Mouse (Mus musculus): ENCODE data around the gene Gm15517. TPM values are rescaled to one million over a fixed set of nuclear protein-coding genes. Genes with fewer than 3 reads are reported as not detected.
"Not testable (repeated sequence)": the region's sequence is repeated elsewhere in the genome, so short reads cannot be mapped to it uniquely, and the experiment has no call there.

Gene Gm15517
- polyA plus RNA-seq, 1 experiment from 2014 or later, result not detected

- WGBS, result 59% methylated on average over 7 of the region's 7 CpGs
- H3K4me1 ChIP-seq, result no peaks in the 10 kb centered on the region
- no peak overlapping the region for H3K4me2 ChIP-seq
- H3K9ac ChIP-seq, result no peak overlapping the region
- no peaks in the 10 kb centered on the region for H3K36me3 ChIP-seq (replicated peaks)
- no peaks in the 10 kb centered on the region; the same call in 1 of the 2 replicates for H3K27me3 ChIP-seq (replicated peaks)
- H3K4me3 ChIP-seq, result no peak overlapping the region
- no peaks in the 10 kb centered on the region for H3K9me3 ChIP-seq
- ATAC-seq (replicated peaks), result no peak
- H3K27ac ChIP-seq, result no peak overlapping the region
Measured at GRCm38 (mm10) chr7:44273446-44273845, 12.2 kb downstream of the Gm15517 start.

GRCm38 (mm10) chr7:44274096-44274495 is 12.8 kb downstream of the Gm15517 start:
- no peak for ATAC-seq (replicated peaks)
- H3K9ac ChIP-seq, result no peak overlapping the region
- no peak overlapping the region for H3K4me3 ChIP-seq
- H3K4me2 ChIP-seq, result no peak overlapping the region
- no peaks in the 10 kb centered on the region; the same call in 1 of the 2 replicates for H3K27me3 ChIP-seq (replicated peaks)
- WGBS, result 47% methylated on average over 11 of the region's 11 CpGs
- H3K36me3 ChIP-seq (replicated peaks), result no peaks in the 10 kb centered on the region
- no peaks in the 10 kb centered on the region for H3K9me3 ChIP-seq
- H3K4me1 ChIP-seq, result no peaks in the 10 kb centered on the region
- H3K27ac ChIP-seq, result no peak overlapping the region

- 82% methylated on average over 3 of the region's 3 CpGs for WGBS
- H3K36me3 ChIP-seq (replicated peaks), result no peaks in the 10 kb centered on the region
Measured at GRCm38 (mm10) chr7:44275546-44275945, 14.3 kb downstream of the Gm15517 start.

GRCm38 (mm10) chr7:44276461-44277249 is 15.4 kb downstream of the Gm15517 start:
- Histone ChIP-seq H3K4me3 (no peak overlapping the region), H3K4me2 (no peak overlapping the region), H3K4me1 (peaks cover 2% of the 10 kb centered on the region; the same call in 1 of the 2 replicates), H3K36me3 (replicated peaks) (no peaks in the 10 kb centered on the region), H3K27me3 (replicated peaks) (no peaks in the 10 kb centered on the region; the same call in 1 of the 2 replicates), H3K9me3 (no peaks in the 10 kb centered on the region), H3K27ac (no peak overlapping the region), H3K9ac (no peak overlapping the region)
- WGBS, result 60% methylated on average over 9 of the region's 10 CpGs
- ATAC-seq (replicated peaks), result no peak

More at GRCm38 (mm10) chr7:44275546-44275945, 14.3 kb downstream of the Gm15517 start:
- H3K9ac ChIP-seq, result no peak overlapping the region
- no peak overlapping the region for H3K27ac ChIP-seq
- no peak for ATAC-seq (replicated peaks)
- H3K27me3 ChIP-seq (replicated peaks), result no peaks in the 10 kb centered on the region; the same call in 1 of the 2 replicates
- H3K4me3 ChIP-seq, result no peak overlapping the region
- H3K4me2 ChIP-seq, result no peak overlapping the region
- H3K9me3 ChIP-seq, result no peaks in the 10 kb centered on the region
- no peaks in the 10 kb centered on the region for H3K4me1 ChIP-seq

- no peaks in the 10 kb centered on the region; the same call in 1 of the 2 replicates for H3K27me3 ChIP-seq (replicated peaks)
- no peaks in the 10 kb centered on the region for H3K36me3 ChIP-seq (replicated peaks)
- H3K9me3 ChIP-seq, result no peaks in the 10 kb centered on the region
- H3K9ac ChIP-seq, result no peak overlapping the region
- WGBS, result 42% methylated on average over 2 of the region's 2 CpGs
- no peak for ATAC-seq (replicated peaks)
- peaks cover 8% of the 10 kb centered on the region for H3K4me1 ChIP-seq
- H3K27ac ChIP-seq, result no peak overlapping the region
- no peak overlapping the region for H3K4me2 ChIP-seq
- no peak overlapping the region for H3K4me3 ChIP-seq
Measured at GRCm38 (mm10) chr7:44277250-44277622, 16.0 kb downstream of the Gm15517 start.

- no peaks in the 10 kb centered on the region for H3K36me3 ChIP-seq (replicated peaks)
- H3K9ac ChIP-seq, result no peak overlapping the region
- H3K4me1 ChIP-seq, result peaks cover 8% of the 10 kb centered on the region
- H3K9me3 ChIP-seq, result no peaks in the 10 kb centered on the region
- 0 out of 2 replicates have a peak overlapping the region, but pooled peaks have one; percentile 4 for H3K27ac ChIP-seq
- no peaks in the 10 kb centered on the region for H3K27me3 ChIP-seq (replicated peaks)
- no peak overlapping the region for H3K4me2 ChIP-seq
- H3K4me3 ChIP-seq, result no peak overlapping the region
- WGBS, result 57% methylated on average over 1 of the region's 1 CpGs
- ATAC-seq (replicated peaks), result peak; percentile 30; the same call in 1 of the 2 replicates
Measured at GRCm38 (mm10) chr7:44280959-44281358, 19.7 kb downstream of the Gm15517 start.

- ATAC-seq (replicated peaks), result peak; percentile 67
- Histone ChIP-seq H3K4me3 (no peak overlapping the region), H3K9me3 (no peaks in the 10 kb centered on the region), H3K36me3 (replicated peaks) (no peaks in the 10 kb centered on the region), H3K9ac (no peak overlapping the region), H3K4me2 (no peak overlapping the region), H3K27me3 (replicated peaks) (no peaks in the 10 kb centered on the region), H3K27ac (0 out of 2 replicates have a peak overlapping the region, but pooled peaks have one; percentile 4), H3K4me1 (peaks cover 8% of the 10 kb centered on the region)
- 67% methylated on average over 7 of the region's 7 CpGs for WGBS
Measured at GRCm38 (mm10) chr7:44281586-44281985, 20.3 kb downstream of the Gm15517 start.

- no peak for ATAC-seq (replicated peaks)
- no peak overlapping the region for H3K4me2 ChIP-seq
- H3K9ac ChIP-seq, result no peak overlapping the region
- H3K27ac ChIP-seq, result no peak overlapping the region
- no peaks in the 10 kb centered on the region for H3K9me3 ChIP-seq
- H3K4me3 ChIP-seq, result no peak overlapping the region
- no peaks in the 10 kb centered on the region for H3K4me1 ChIP-seq
- H3K36me3 ChIP-seq (replicated peaks), result no peaks in the 10 kb centered on the region
- H3K27me3 ChIP-seq (replicated peaks), result no peaks in the 10 kb centered on the region
- 59% methylated on average over 7 of the region's 7 CpGs for WGBS
Measured at GRCm38 (mm10) chr7:44287760-44288159, 26.5 kb downstream of the Gm15517 start.

- H3K27me3 ChIP-seq (replicated peaks), result no peaks in the 10 kb centered on the region
- no peak overlapping the region for H3K9ac ChIP-seq
- no peak for ATAC-seq (replicated peaks)
- no peaks in the 10 kb centered on the region for H3K9me3 ChIP-seq
- no peak overlapping the region for H3K27ac ChIP-seq
- no peak overlapping the region for H3K4me3 ChIP-seq
- no peak overlapping the region for H3K4me2 ChIP-seq
- H3K36me3 ChIP-seq (replicated peaks), result no peaks in the 10 kb centered on the region
- H3K4me1 ChIP-seq, result no peaks in the 10 kb centered on the region
- 83% methylated on average over 4 of the region's 4 CpGs for WGBS
Measured at GRCm38 (mm10) chr7:44290986-44291385, 29.7 kb downstream of the Gm15517 start.

- Histone ChIP-seq H3K36me3 (replicated peaks) (no peaks in the 10 kb centered on the region), H3K4me2 (no peak overlapping the region), H3K9me3 (no peaks in the 10 kb centered on the region), H3K27me3 (replicated peaks) (no peaks in the 10 kb centered on the region), H3K9ac (no peak overlapping the region), H3K4me3 (no peak overlapping the region), H3K27ac (no peak overlapping the region), H3K4me1 (no peaks in the 10 kb centered on the region)
- 52% methylated on average over 4 of the region's 4 CpGs for WGBS
- ATAC-seq (replicated peaks), result no peak
Measured at GRCm38 (mm10) chr7:44291418-44291817, 30.2 kb downstream of the Gm15517 start.

GRCm38 (mm10) chr7:44297501-44297900 is 36.3 kb downstream of the Gm15517 start:
- not testable (repeated sequence) for ATAC-seq (replicated peaks); H3K36me3 ChIP-seq (replicated peaks); H3K27me3 ChIP-seq (replicated peaks); H3K9me3 ChIP-seq; H3K4me3 ChIP-seq; H3K9ac ChIP-seq; H3K4me1 ChIP-seq; H3K27ac ChIP-seq; H3K4me2 ChIP-seq
- WGBS, result 92% methylated on average over 2 of the region's 2 CpGs

- Histone ChIP-seq H3K4me3 (peak overlapping the region; percentile 84), H3K4me2 (peak overlapping the region; percentile 78), H3K9me3 (no peaks in the 10 kb centered on the region), H3K27ac (peak overlapping the region; percentile 96), H3K4me1 (peaks cover 12% of the 10 kb centered on the region), H3K27me3 (replicated peaks) (no peaks in the 10 kb centered on the region), H3K36me3 (replicated peaks) (no peaks in the 10 kb centered on the region), H3K9ac (peak overlapping the region; percentile 96)
- WGBS, result 85% methylated on average over 14 of the region's 14 CpGs
- no peak for ATAC-seq (replicated peaks)
Measured at GRCm38 (mm10) chr7:44303346-44304340, 42.4 kb downstream of the Gm15517 start.

Data from midbrain, embryonic 15.5 days (tissue).